Mouse (Mus musculus) ES-E14 (cell line): ENCODE measurements around the gene Fibp. TPM values are rescaled to one million over a fixed set of nuclear protein-coding genes. Genes with fewer than 3 reads are reported as not detected.

Source experiments
- DNase-seq: peaks from one replicate; pipeline ENCODE4 v3.0.0-alpha.2; 2013; ENCODE audit warnings: low read depth, low spot score
- H3K27ac ChIP-seq: 2 replicates; pipeline ENCODE4 v1.5.1; 2012; ENCODE audit warnings: low read depth, mild to moderate bottlenecking, low read length, moderate library complexity, mixed read lengths; ENCODE audit not compliant: poor library complexity, insufficient read depth, severe bottlenecking
- H3K36me3 ChIP-seq: 2 replicates; pipeline ENCODE4 v1.6.1; 2012; ENCODE audit warnings: mild to moderate bottlenecking, low read length, moderate library complexity, mixed read lengths; ENCODE audit not compliant: control insufficient read depth, poor library complexity, insufficient read depth, severe bottlenecking
- H3K4me1 ChIP-seq, 2 experiments: fragments of 150-350 bp in 1 of 2; sonication (generic) in 1 of 2; 2 replicates each; pipeline ENCODE4 v1.6.1; 2012; ENCODE audit warnings: low read length in 2 of 2, mild to moderate bottlenecking in 1 of 2, mixed read lengths in 1 of 2; ENCODE audit not compliant: control insufficient read depth in 2 of 2, insufficient read depth in 2 of 2, poor library complexity in 1 of 2
- H3K4me3 ChIP-seq, 2 experiments: fragments of 150-350 bp in 1 of 2; sonication (generic) in 1 of 2; 2 replicates each; pipeline ENCODE4 v1.5.1; 2012; ENCODE audit warnings: low read length in 2 of 2, low read depth in 1 of 2, mild to moderate bottlenecking in 1 of 2, mixed read lengths in 1 of 2; ENCODE audit not compliant: insufficient read depth in 1 of 2, poor library complexity in 1 of 2, severe bottlenecking in 1 of 2
- H3K9ac ChIP-seq: 2 replicates; pipeline ENCODE4 v1.6.1; 2012; ENCODE audit warnings: low read depth, mild to moderate bottlenecking, low read length, mixed read lengths; ENCODE audit not compliant: poor library complexity, insufficient read depth, severe bottlenecking
- H3K9me3 ChIP-seq: fragments of 150-350 bp; sonication (generic); 2 replicates; pipeline ENCODE4 v1.6.1; 2012; ENCODE audit warnings: low read depth, mild to moderate bottlenecking, low read length; ENCODE audit not compliant: control insufficient read depth, insufficient read depth
- CHD2 ChIP-seq: IDR thresholded peaks from 2 replicates; pipeline ENCODE4 v1.6.1; 2014; ENCODE audit warnings: mild to moderate bottlenecking, low read depth, low read length, inconsistent platforms
- HCFC1 ChIP-seq: IDR thresholded peaks from 2 replicates; pipeline ENCODE4 v1.6.1; 2012; ENCODE audit warnings: low read length, inconsistent platforms, borderline replicate concordance; ENCODE audit not compliant: insufficient read depth
- MAFK ChIP-seq: IDR thresholded peaks from 2 replicates; pipeline ENCODE4 v1.6.1; 2014; ENCODE audit warnings: mild to moderate bottlenecking, low read depth, low read length, inconsistent platforms; ENCODE audit not compliant: insufficient read depth
- ZC3H11A ChIP-seq: IDR thresholded peaks from 2 replicates; pipeline ENCODE4 v1.6.1; 2012; ENCODE audit warnings: low read depth, mild to moderate bottlenecking, inconsistent platforms, low read length, borderline replicate concordance
- ZNF384 ChIP-seq: IDR thresholded peaks from 2 replicates; pipeline ENCODE4 v1.6.1; 2012; ENCODE audit warnings: low read depth, low read length, inconsistent platforms
- in situ Hi-C, 2 experiments: fragments of 600-800 bp; cut with MboI; formaldehyde crosslinking; loops; one replicate each; pipeline ENCODE4 v1.15.1; 2025; ENCODE audit warnings: low sequenced_read_pairs in 2 of 2, inconsistent platforms in 1 of 2; ENCODE audit not compliant: unreplicated experiment in 2 of 2
- total RNA-seq: library from RNA; depleted of rRNA; stranded (reverse); fragments of 300-350 nt; gene quantifications from 2 replicates; pipeline ENCODE4 v1.2.3, GENCODE M21; 2012; rRNA removed

Fibp gene
- total RNA-seq = 52.4 and 62.0 TPM in 2 replicates

DNA sequence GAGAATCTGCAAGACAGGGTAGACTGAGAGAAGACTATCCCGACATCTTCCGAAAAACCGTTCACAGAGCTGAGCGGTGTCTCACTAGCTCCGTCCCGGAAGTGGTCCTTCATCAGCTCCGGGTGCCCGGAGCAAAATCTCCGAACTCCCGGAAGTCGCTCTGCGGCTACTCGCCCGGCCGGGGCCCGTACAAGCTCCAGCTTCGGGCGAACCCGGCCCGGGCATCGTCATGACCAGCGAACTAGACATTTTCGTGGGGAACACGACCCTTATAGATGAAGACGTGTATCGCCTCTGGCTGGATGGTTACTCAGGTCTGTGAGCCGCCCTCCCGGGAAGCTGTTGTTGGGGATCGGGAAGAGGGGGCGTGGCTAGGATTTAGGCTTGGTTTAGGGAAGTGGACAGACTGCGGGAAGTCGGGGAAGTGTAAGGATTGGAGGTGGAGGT lies at the start of gene Fibp:
Gene Fibp (plus strand): TSS at position 151 of the 447 bp plus-strand sequence.
- Histone ChIP-seq H3K9ac (peak within 1 kb of the TSS; percentile 94), H3K27ac (no peak within 1 kb of the TSS), H3K36me3 (peaks cover 19% of the 10 kb centered on the region), H3K9me3 (no peaks in the 10 kb centered on the region), H3K4me1 (peaks cover 6 to 11% of the 10 kb centered on the region in 2 experiments; a peak in 2 of 4 replicates), H3K4me3 (peak within 1 kb of the TSS; percentile 92 to 99)
- peak; percentile 68 for DNase-seq
- peak; percentile 35; the same call in 1 of the 2 replicates for TF ChIP-seq CHD2
- TF ChIP-seq ZNF384 = no peak
- TF ChIP-seq ZC3H11A = no peak
- TF ChIP-seq MAFK = no peak
- TF ChIP-seq HCFC1 = peak; percentile 76; the same call in 1 of the 2 replicates
- in situ Hi-C loops = no loop called here

DNA sequence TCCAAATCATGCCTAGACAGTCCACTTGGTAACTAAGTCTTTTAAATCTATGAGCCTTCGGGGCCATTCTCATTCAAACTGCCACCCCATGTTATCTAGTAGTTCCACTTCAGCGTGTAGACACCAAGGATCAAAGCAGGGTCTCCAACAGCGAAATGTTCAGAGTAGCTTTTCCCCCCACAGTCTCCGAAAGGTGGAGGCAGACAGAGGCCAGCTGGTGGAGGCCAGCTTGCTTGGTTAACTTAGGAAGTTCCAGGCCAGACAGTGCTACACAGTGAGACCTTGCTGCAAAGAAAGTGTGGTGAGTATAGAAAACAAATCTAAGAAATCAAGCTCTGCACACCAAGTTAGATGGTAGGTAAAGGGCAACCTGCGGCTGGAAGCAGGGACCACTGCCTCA lies 49.8 kb upstream of the Fibp start:
- no peak overlapping the region for H3K4me3 ChIP-seq
- no peaks in the 10 kb centered on the region for H3K36me3 ChIP-seq
- peaks cover 0 to 8% of the 10 kb centered on the region in 2 experiments; a peak in 2 of 4 replicates for H3K4me1 ChIP-seq
- no peaks in the 10 kb centered on the region for H3K9me3 ChIP-seq
- in situ Hi-C loops = no loop called here
- no peak for TF ChIP-seq ZC3H11A
- TF ChIP-seq ZNF384 = no peak
- no peak for TF ChIP-seq HCFC1
- TF ChIP-seq CHD2 = no peak
- no peak for TF ChIP-seq MAFK
- no peak for DNase-seq
- no peak overlapping the region for H3K27ac ChIP-seq
- no peak overlapping the region for H3K9ac ChIP-seq

DNA sequence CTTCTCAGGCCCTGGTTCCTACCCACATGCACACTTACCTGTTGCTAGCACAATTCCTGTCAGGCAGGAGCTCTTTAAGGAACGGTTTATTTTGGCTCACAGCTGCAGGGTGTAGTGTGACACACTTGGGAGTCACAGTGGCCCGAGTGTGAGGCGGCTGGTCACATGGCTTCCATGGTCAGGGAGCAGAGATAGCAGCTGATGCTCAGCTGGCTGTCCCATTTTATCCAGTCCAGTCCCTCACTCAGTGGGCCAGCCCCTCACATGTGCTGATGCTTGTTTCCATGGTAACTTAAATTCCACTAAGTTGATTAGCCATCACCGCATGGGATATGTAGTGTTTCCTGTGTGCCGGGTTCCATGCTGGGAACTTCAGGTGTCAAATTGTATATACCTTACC lies 48.5 kb upstream of the Fibp start:
- TF ChIP-seq ZC3H11A (no peak), CHD2 (no peak), MAFK (no peak), ZNF384 (no peak), HCFC1 (no peak)
- H3K36me3 ChIP-seq = no peaks in the 10 kb centered on the region
- H3K9ac ChIP-seq = no peak overlapping the region
- H3K4me3 ChIP-seq = no peak overlapping the region
- H3K4me1 ChIP-seq = peaks cover 0 to 8% of the 10 kb centered on the region in 2 experiments; a peak in 1 of 4 replicates
- H3K27ac ChIP-seq = no peak overlapping the region
- in situ Hi-C loops = no loop called here
- H3K9me3 ChIP-seq = no peaks in the 10 kb centered on the region
- DNase-seq = no peak

DNA sequence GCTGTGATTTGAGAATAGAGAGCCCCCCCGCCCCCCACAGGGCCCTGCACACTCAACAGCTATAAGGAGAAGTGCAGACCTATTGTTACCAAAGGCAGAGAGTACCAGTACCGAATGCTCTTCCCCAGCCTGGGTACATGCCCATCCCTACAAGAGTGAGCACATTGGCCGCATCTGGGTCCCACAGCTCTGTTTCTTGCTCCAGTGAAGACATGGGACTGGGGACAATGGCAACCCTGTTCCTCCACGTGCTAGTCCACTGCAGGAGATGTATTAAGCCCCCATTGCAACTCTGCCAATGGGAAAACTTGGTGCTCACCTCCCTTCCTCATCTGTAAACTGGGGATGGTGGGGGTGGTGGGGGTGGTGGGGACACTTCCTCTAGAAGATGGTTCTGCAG lies 46.6 kb upstream of the Fibp start:
- Histone ChIP-seq H3K4me1 (peaks cover 0 to 3% of the 10 kb centered on the region in 2 experiments; a peak in 1 of 4 replicates), H3K9me3 (no peaks in the 10 kb centered on the region), H3K4me3 (no peak overlapping the region), H3K27ac (no peak overlapping the region), H3K36me3 (no peaks in the 10 kb centered on the region), H3K9ac (no peak overlapping the region)
- TF ChIP-seq CHD2 (no peak), ZNF384 (no peak), HCFC1 (no peak), MAFK (no peak), ZC3H11A (no peak)
- no peak for DNase-seq
- in situ Hi-C loops = no loop called here

DNA sequence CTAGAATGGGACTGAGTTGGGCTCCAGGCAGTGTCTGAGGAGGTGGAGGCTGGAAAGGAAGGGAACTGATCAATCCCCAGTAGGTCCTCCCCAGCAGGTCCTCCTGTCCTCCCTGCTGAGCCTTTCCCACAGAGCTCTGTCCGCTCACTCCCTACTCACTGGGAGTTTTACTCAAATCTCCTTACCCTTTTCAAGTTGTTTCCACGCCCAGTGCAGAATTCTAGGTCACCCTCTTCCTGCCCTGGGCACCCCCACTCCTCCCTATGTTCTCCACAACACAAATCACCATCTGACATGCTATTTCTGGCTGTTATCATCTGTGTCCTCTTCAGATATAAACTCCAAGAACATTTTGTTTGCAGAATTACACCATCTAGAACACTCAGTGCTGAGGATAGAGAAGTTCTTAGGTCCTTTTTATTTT lies 45.9 kb upstream of the Fibp start:
- H3K36me3 ChIP-seq = no peaks in the 10 kb centered on the region
- no peak overlapping the region for H3K27ac ChIP-seq
- H3K9ac ChIP-seq = no peak overlapping the region
- H3K9me3 ChIP-seq = no peaks in the 10 kb centered on the region
- in situ Hi-C loops = no loop called here
- no peak overlapping the region for H3K4me3 ChIP-seq
- DNase-seq = no peak
- no peaks in the 10 kb centered on the region for H3K4me1 ChIP-seq
- TF ChIP-seq HCFC1 (no peak), ZNF384 (no peak), ZC3H11A (no peak), CHD2 (no peak), MAFK (no peak)
